Mouse (Mus musculus) liver, embryonic 13.5 days (tissue): Measurements from ENCODE around the gene Rps26. TPM values are rescaled to one million over a fixed set of nuclear protein-coding genes. Genes with fewer than 3 reads are reported as not detected.
"Not testable (repeated sequence)": the region's sequence is repeated elsewhere in the genome, so short reads cannot be mapped to it uniquely, and the experiment has no call there.

Experiments used
- ATAC-seq: fragments of 200-750 bp; cut with Nextera tagmentation; 2 replicates; pipeline ENCODE4 v1.8.0; 2017; ENCODE audit warnings: low read depth, mild to moderate bottlenecking, moderate number of reproducible peaks, moderate library complexity
- DNase-seq: peaks from one replicate; pipeline ENCODE4 v3.0.0; 2022
- H3K27ac ChIP-seq: fragments of 300-500 bp; sonication (generic); 2 replicates; pipeline ENCODE4 v1.5.1; 2015; ENCODE audit warnings: moderate library complexity, mild to moderate bottlenecking, inconsistent platforms
- H3K27me3 ChIP-seq: fragments of 300-500 bp; sonication (generic); 2 replicates; pipeline ENCODE4 v1.6.1; 2015; ENCODE audit warnings: mild to moderate bottlenecking, inconsistent platforms
- H3K36me3 ChIP-seq: fragments of 300-500 bp; sonication (generic); 2 replicates; pipeline ENCODE4 v1.6.1; 2015; ENCODE audit warnings: mild to moderate bottlenecking, inconsistent platforms
- H3K4me1 ChIP-seq: fragments of 300-500 bp; sonication (generic); replicated peaks from 2 replicates; pipeline ENCODE4 v1.6.1; 2015; ENCODE audit warnings: inconsistent platforms
- H3K4me2 ChIP-seq: fragments of 300-500 bp; sonication (generic); 2 replicates; pipeline ENCODE4 v1.6.1; 2015; ENCODE audit warnings: inconsistent platforms, mild to moderate bottlenecking, moderate library complexity
- H3K4me3 ChIP-seq: fragments of 300-500 bp; sonication (generic); replicated peaks from 2 replicates; pipeline ENCODE4 v1.5.1; 2015; ENCODE audit warnings: mild to moderate bottlenecking, inconsistent platforms
- H3K9ac ChIP-seq: fragments of 300-500 bp; sonication (generic); 2 replicates; pipeline ENCODE4 v1.6.1; 2015; ENCODE audit warnings: mild to moderate bottlenecking, inconsistent platforms
- H3K9me3 ChIP-seq: fragments of 300-500 bp; sonication (generic); replicated peaks from 2 replicates; pipeline ENCODE4 v1.6.1; 2016; ENCODE audit warnings: inconsistent platforms
- WGBS: fragments of 180-500 bp; shearing (Covaris S2); methylation state at CpG from one replicate; pipeline ENCODE4 v1.1.7; 2015; ENCODE audit not compliant: insufficient replicate concordance; 5-methylcytosine and 5-hydroxymethylcytosine counted together
- polyA plus RNA-seq: library from polyadenylated mRNA; unstranded; fragments of >200 nt; fragmentation: Nextera tagmentation; extraction: Ambion mirVana; gene quantifications from 2 replicates; pipeline ENCODE4 v1.2.1, GENCODE M21; 2015

Gene Rps26
- polyA plus RNA-seq, 1 experiment from 2014 or later = 551 TPM

DNA sequence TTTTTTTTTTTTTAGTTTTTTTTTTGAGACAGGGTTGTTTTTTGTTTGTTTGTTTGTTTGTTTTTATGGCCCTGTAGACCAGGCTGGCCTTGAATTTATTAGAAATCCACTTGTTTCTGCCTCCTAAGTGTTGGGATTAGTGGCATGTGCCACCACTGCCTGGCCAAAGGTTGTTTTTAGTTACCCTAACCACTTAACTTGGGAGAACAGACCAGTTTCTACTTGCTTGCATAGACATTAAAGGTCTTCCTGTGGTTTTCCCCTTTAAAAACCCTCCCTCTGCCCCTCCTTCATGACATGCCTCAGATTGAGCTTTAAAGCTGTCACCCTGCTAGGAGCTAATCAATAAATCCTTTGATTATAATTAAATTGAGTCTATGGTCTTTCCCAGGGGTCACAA, 6.3 kb downstream of the Rps26 start:
- DNase-seq (no peak), ATAC-seq (no peak)
- Histone ChIP-seq H3K9me3 (no peaks in the 10 kb centered on the region), H3K36me3 (peaks cover 26% of the 10 kb centered on the region), H3K4me3 (no peak overlapping the region), H3K27me3 (no peaks in the 10 kb centered on the region), H3K4me2 (no peak overlapping the region), H3K4me1 (peaks cover 16% of the 10 kb centered on the region), H3K27ac (no peak overlapping the region), H3K9ac (no peak overlapping the region)

DNA sequence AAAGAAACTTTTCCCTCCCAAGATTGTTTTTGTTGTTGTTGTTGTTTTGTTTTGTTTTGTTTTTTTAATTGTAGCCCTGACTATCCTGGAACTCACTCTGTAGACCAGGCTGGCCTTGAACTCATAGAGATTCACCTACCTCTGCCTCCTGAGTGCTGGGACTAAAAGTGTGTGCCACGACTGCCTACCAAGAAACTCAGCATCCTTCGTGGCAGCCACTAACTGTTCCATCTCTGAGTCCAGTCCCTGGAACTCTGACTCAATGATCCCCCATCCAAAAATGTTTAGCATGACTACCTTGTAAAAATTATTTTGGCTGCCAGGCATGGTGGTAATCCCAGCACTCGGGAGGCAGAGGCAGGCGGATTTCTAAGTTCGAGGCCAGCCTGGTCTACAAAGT, 7.4 kb downstream of the Rps26 start:
- not testable (repeated sequence) for H3K9me3 ChIP-seq, H3K4me1 ChIP-seq, H3K27ac ChIP-seq, H3K4me2 ChIP-seq, ATAC-seq, H3K27me3 ChIP-seq, H3K4me3 ChIP-seq, H3K9ac ChIP-seq, DNase-seq
- peaks cover 15% of the 10 kb centered on the region for H3K36me3 ChIP-seq
- 71% methylated on average over 5 of the region's 5 CpGs for WGBS

DNA sequence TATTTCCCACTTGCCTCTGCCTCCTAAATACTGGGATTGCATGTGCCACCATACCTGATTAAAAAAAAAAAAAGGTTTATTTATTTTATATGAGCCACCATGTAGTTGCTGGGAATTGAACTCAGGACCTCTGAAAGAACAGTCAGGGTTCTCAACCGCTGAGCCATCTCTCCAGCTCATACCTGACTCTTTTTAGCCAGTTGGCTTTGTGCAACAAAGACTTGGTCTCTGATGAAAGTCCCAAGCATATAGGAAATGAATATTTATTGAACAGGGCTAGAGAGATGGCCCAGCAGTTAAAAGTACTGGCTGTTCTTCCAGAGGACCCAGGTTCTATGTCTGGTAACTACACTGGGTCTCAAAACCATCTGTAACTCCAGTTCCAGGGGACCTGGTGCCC, 8.0 kb downstream of the Rps26 start:
- WGBS = 80% methylated on average over 1 of the region's 1 CpGs
- H3K27ac ChIP-seq = no peak overlapping the region
- H3K9me3 ChIP-seq = no peaks in the 10 kb centered on the region
- ATAC-seq = no peak
- H3K9ac ChIP-seq = no peak overlapping the region
- H3K4me1 ChIP-seq = peaks cover 3% of the 10 kb centered on the region
- no peak overlapping the region for H3K4me3 ChIP-seq
- H3K36me3 ChIP-seq = peaks cover 9% of the 10 kb centered on the region
- DNase-seq = no peak
- H3K4me2 ChIP-seq = no peak overlapping the region
- H3K27me3 ChIP-seq = no peaks in the 10 kb centered on the region

DNA sequence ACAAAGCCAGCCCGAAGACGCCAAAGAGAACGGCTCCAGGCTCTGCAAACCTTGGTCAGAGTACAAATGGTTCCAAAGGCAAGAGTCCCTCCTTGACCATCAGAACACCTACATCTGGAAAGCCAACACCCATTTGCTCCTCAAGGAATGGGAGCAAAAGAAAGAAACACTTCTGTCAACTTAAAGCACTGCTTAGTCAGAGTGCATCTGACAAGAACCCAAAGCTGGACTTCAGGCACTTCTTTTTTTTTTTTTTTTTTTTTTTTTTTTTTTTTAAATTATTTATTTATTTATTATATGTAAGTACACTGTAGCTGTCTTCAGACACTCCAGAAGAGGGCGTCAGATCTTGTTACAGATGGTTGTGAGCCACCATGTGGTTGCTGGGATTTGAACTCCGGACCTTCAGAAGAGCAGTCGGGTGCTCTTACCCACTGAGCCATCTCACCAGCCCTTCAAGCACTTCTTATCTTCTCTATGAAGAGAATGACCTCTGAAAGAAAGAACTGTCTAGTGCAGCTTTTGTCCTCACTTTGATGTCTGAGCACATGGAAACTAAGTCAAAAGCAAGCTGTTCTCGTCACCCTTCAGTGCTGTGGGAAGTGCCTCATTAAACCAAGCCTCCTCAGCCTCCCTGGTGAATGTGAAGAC, 10.6 kb downstream of the Rps26 start:
- H3K4me1 ChIP-seq = not testable (repeated sequence)
- WGBS = 63% methylated on average over 7 of the region's 7 CpGs

DNA sequence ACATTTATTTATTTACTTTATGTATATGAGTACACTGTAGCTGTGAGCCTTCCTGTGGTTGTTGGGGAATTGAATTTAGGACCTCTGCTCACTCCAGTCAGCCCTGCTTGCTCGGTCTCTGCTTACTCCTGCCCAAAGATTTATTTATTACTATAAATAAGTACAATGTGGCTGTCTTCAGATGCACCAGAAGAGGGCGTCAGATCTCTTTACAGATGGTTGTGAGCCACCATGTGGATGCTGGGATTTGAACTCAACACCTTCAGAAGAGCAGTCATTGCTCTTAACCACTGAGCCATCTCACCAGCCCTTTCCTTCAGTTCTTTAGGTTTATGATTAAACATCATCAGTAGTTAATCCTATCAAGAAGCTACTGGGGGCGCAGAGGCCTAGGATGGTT, 11.6 kb downstream of the Rps26 start:
- Histone ChIP-seq H3K36me3 (no peaks in the 10 kb centered on the region), H3K4me1 (peaks cover 8% of the 10 kb centered on the region), H3K27ac (no peak overlapping the region), H3K9me3 (no peaks in the 10 kb centered on the region), H3K4me3 (no peak overlapping the region), H3K9ac (no peak overlapping the region), H3K4me2 (no peak overlapping the region), H3K27me3 (no peaks in the 10 kb centered on the region)
- ATAC-seq (no peak), DNase-seq (no peak)
- WGBS = 54% methylated on average over 3 of the region's 3 CpGs

More for the DNA sequence above, 10.6 kb downstream of the Rps26 start:
- DNase-seq, H3K4me3 ChIP-seq, H3K27me3 ChIP-seq, H3K9me3 ChIP-seq, H3K4me2 ChIP-seq, H3K9ac ChIP-seq, H3K36me3 ChIP-seq, ATAC-seq, H3K27ac ChIP-seq: not testable (repeated sequence)

DNA sequence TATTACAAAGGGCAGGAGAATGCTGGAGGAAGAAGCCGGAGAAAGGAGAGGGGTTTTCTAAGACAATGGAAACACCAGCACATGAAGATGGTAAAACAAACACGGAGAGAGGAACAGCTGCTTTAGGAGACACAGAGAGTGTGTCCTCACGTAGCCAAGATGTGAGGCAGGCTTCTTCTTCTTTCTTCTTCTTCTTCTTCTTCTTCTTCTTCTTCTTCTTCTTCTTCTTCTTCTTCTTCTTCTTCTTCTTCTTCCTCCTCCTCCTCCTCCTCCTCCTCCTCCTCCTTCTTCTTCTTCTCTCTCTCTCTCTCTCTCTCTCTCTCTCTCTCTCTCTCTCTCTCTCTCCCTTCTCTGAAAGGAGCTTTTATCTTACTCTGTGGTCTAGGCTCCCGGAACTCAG, 12.7 kb downstream of the Rps26 start:
- ATAC-seq, H3K9ac ChIP-seq, H3K4me2 ChIP-seq, H3K36me3 ChIP-seq, H3K27ac ChIP-seq, H3K4me3 ChIP-seq, H3K4me1 ChIP-seq, H3K9me3 ChIP-seq, H3K27me3 ChIP-seq, DNase-seq: not testable (repeated sequence)
- 37% methylated on average over 4 of the region's 4 CpGs for WGBS

DNA sequence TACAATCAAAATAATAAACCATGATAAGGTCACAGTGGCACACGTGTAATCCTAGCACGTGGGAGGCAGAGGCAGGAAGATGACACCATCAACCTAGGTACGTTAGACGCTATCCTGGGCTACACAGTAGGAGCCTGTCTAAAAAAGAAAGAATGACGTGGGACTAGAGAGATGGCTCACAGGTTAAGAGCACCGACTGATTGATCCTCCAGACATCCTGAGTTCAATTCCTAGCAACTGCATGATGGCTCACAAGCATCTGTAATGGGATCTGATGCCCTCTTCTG, 13.4 kb downstream of the Rps26 start:
- Histone ChIP-seq H3K4me1 (peaks cover 8% of the 10 kb centered on the region), H3K9me3 (no peaks in the 10 kb centered on the region), H3K4me3 (0 out of 2 replicates have a peak overlapping the region, but pooled peaks have one; percentile 10), H3K36me3 (no peaks in the 10 kb centered on the region), H3K4me2 (peak overlapping the region; percentile 40), H3K27ac (no peak overlapping the region), H3K9ac (no peak overlapping the region), H3K27me3 (no peaks in the 10 kb centered on the region)
- ATAC-seq = peak; percentile 34; the same call in 1 of the 2 replicates
- no peak for DNase-seq
- 31% methylated on average over 6 of the region's 6 CpGs for WGBS

DNA sequence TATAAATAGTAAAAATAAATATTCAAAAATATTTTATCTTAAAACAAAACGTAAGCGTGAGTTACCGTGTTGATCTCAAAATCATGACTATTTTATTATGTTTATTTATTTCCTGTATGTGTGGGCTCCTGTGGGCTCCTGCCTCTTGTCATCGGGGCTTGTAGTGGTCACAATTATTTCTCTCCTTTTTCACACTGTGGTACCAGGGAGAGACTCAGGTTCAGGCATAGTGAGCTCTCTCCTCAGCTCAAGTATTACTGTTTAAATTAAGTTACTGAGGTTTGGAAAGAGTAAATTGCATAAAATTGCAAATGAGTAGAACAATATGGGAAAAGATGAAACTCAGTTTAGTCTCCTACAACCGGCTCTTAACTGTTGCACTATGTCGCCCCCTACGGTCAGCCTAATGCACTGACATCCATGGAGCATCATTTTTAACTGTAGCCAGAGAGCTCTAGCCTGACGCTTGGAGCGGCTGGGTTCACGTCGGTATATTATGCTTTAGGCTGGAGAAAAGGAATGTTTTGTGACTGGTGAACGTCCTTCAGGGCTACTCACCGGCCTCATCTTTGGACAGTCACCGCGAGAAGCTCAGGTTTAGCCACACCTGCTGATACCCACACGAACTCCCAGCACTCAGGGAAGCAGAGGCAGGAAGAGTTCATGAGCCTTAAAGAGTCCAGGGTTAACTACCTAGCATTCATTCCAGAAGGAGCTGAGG, 14.0 kb downstream of the Rps26 start:
- DNase-seq (peak; percentile 62), ATAC-seq (peak; percentile 66)
- H3K27me3 ChIP-seq = no peaks in the 10 kb centered on the region
- H3K9me3 ChIP-seq = no peaks in the 10 kb centered on the region
- no peak overlapping the region for H3K27ac ChIP-seq
- H3K4me2 ChIP-seq = peak overlapping the region; percentile 40
- no peaks in the 10 kb centered on the region for H3K36me3 ChIP-seq
- H3K4me3 ChIP-seq = 0 out of 2 replicates have a peak overlapping the region, but pooled peaks have one; percentile 10
- 10% methylated on average over 16 of the region's 16 CpGs for WGBS
- H3K4me1 ChIP-seq = peaks cover 8% of the 10 kb centered on the region
- no peak overlapping the region for H3K9ac ChIP-seq

DNA sequence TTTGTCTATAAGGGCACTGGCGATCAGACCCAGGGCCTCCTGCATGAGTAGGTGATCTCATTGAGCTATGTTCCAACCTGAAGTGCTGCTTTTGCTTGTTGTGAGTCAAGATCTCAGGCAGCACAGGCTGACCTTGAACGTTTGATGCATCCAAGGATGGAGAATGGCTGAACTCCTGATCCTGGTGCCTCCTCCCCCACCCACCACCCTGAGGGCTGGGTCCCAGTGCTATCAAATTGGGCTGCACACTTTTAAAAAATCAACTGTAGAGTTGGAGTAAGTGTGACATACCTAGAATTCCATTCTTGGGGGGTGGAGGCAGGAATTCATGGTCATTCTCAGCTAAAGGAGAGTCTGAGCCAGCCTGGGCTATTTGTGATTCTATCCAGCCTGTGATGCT, 20.1 kb downstream of the Rps26 start:
- no peaks in the 10 kb centered on the region for H3K36me3 ChIP-seq
- no peaks in the 10 kb centered on the region for H3K27me3 ChIP-seq
- H3K4me1 ChIP-seq = 0 out of 2 replicates have a peak, but pooled peaks cover 9% of the 10 kb centered on the region
- ATAC-seq = no peak
- WGBS = 44% methylated on average over 2 of the region's 2 CpGs
- no peak overlapping the region for H3K4me3 ChIP-seq
- H3K9me3 ChIP-seq = no peaks in the 10 kb centered on the region
- H3K27ac ChIP-seq = no peak overlapping the region
- H3K9ac ChIP-seq = no peak overlapping the region
- H3K4me2 ChIP-seq = no peak overlapping the region
- DNase-seq = no peak

DNA sequence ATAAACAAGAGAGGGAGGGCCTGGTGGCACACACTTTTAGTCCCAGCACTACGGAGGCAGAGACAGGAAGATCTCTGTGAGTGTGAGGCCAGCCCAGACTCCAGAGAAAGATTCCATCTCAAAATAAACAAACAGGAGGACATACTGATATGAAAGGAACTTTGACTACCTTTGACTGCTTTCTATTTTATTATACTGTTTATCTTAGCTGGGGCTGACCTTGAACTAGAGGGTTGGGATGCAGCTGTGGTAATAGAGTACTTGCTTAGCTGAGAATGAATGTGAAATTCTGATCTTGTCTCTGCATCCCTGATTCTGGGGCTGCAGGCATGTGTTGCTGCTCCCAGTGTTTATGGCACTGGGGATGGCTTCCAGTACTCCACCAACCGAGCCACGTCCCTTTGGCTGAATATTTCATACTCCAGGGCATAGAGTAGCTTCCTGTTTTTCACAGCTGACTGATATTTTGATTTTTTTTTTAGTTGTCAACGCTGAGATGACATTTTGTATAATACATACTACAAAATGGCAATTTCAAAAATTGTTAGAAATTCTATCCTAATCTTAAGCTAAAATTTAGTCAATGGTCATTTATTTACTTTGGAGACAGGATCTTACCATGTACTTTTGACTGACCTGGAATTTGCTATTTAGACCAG, 23.9 kb downstream of the Rps26 start:
- no peaks in the 10 kb centered on the region for H3K9me3 ChIP-seq
- H3K4me2 ChIP-seq = no peak overlapping the region
- H3K27ac ChIP-seq = no peak overlapping the region
- 0 out of 2 replicates have a peak, but pooled peaks cover 9% of the 10 kb centered on the region for H3K4me1 ChIP-seq
- 56% methylated on average over 4 of the region's 4 CpGs for WGBS
- ATAC-seq (no peak), DNase-seq (no peak)
- no peak overlapping the region for H3K4me3 ChIP-seq
- no peak overlapping the region for H3K9ac ChIP-seq
- H3K36me3 ChIP-seq = no peaks in the 10 kb centered on the region
- 0 out of 2 replicates have a peak, but pooled peaks cover 3% of the 10 kb centered on the region for H3K27me3 ChIP-seq

DNA sequence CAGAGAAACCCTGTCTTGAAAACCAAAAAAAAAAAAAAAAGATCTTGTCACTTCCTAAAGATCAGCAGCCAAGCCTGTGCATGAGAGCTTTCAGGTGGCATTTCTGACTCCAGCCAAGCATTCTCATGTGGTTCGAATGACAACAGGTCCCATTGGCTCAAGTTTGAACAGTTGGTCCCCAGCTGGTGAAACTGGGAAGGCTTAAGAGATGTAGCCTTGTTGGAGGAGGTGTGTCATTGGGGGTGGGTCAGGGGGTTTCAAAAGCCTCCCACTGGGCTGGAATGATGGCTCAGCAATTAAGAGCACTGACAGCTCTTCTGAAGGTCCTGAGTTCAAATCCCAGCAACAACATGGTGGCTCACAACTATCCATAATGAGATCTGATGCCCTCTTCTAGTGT, 25.0 kb downstream of the Rps26 start:
- Histone ChIP-seq H3K9ac (no peak overlapping the region), H3K4me1 (0 out of 2 replicates have a peak, but pooled peaks cover 9% of the 10 kb centered on the region), H3K27me3 (0 out of 2 replicates have a peak, but pooled peaks cover 3% of the 10 kb centered on the region), H3K27ac (no peak overlapping the region), H3K4me2 (no peak overlapping the region), H3K36me3 (no peaks in the 10 kb centered on the region), H3K9me3 (no peaks in the 10 kb centered on the region), H3K4me3 (no peak overlapping the region)
- WGBS = 63% methylated on average over 1 of the region's 1 CpGs
- DNase-seq = no peak
- ATAC-seq = no peak
